Mouse (Mus musculus) testis, adult 2 months (tissue): Measurements from ENCODE around the gene Hsd11b2. TPM values are rescaled to one million over a fixed set of nuclear protein-coding genes. Genes with fewer than 3 reads are reported as not detected.

Experiments used
- H3K27ac ChIP-seq: fragments of 200-500 bp; 2 replicates; pipeline ENCODE4 v1.5.1; 2012; ENCODE audit warnings: low read depth, low read length; ENCODE audit not compliant: control insufficient read depth, insufficient read depth
- H3K27me3 ChIP-seq: fragments of 200-500 bp; 2 replicates; pipeline ENCODE4 v1.6.1; 2012; ENCODE audit warnings: mild to moderate bottlenecking, low read length, moderate library complexity; ENCODE audit not compliant: control insufficient read depth, insufficient read depth
- H3K36me3 ChIP-seq: fragments of 200-500 bp; 2 replicates; pipeline ENCODE4 v1.6.1; 2012; ENCODE audit warnings: mild to moderate bottlenecking, low read length; ENCODE audit not compliant: control insufficient read depth, insufficient read depth
- H3K4me1 ChIP-seq: fragments of 200-500 bp; 2 replicates; pipeline ENCODE4 v1.6.1; 2012; ENCODE audit warnings: low read length; ENCODE audit not compliant: control insufficient read depth, insufficient read depth
- H3K4me3 ChIP-seq: fragments of 200-500 bp; 2 replicates; pipeline ENCODE4 v1.5.1; 2012; ENCODE audit warnings: low read depth, mild to moderate bottlenecking, low read length, moderate library complexity, mixed read lengths; ENCODE audit not compliant: control insufficient read depth
- CTCF ChIP-seq: fragments of 200-500 bp; IDR thresholded peaks from 2 replicates; pipeline ENCODE4 v1.5.1; 2012; ENCODE audit warnings: low read depth, mild to moderate bottlenecking, inconsistent platforms, low read length, moderate library complexity; ENCODE audit not compliant: control insufficient read depth, insufficient read depth, insufficient replicate concordance
- POLR2A ChIP-seq: fragments of 200-500 bp; IDR thresholded peaks from 2 replicates; pipeline ENCODE4 v1.6.1; 2012; ENCODE audit warnings: low read depth, mild to moderate bottlenecking, inconsistent platforms, low read length, moderate library complexity; ENCODE audit not compliant: control insufficient read depth
- polyA plus RNA-seq: library from polyadenylated mRNA; depleted of rRNA; stranded (reverse); fragments of >200 nt; gene quantifications from 2 replicates; pipeline ENCODE4 v1.2.3, GENCODE M21; 2012

Gene Hsd11b2
- polyA plus RNA-seq, 1 experiment = 0.41 TPM

DNA sequence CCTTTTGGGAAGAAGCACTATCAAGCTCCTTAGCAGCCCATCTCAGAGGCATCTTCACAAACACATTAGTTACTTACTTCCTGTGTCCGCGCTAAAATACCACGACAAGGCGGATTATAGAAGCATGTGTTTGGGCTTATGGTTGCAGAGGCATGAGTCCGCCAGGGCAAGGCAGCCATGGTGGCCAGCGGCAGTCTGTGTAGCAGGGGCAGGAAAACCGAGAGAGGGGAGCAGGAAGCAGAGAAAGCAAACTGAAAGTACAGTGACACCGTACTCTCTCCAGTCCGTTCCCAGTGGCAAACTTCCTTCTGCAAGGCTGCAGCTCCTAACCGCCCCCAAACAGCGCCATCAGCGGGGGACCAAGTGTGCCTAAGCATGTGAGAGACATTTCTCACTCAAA is 18.8 kb upstream of the Hsd11b2 start:
- Histone ChIP-seq H3K4me3 (no peak overlapping the region), H3K27me3 (no peaks in the 10 kb centered on the region)
- TF ChIP-seq CTCF = no peak

DNA sequence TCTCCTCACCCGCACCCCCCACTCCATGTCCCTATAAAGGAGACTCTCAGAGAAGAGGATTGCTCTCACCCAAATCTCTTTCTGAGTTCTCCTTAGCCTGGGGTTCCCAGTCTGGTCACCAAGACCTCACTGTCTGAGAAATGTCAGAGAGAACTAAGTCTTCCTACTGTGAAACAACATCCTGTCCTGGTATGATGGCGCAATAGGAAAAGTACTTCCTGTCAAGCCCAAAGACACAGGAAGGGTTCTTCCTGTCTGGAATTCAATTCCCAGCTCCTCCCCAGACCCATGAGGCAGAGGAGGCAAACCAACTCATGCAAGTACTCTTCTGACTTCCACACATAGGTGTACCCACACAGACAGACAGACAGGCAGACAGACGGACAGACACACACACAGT is 13.9 kb upstream of the Hsd11b2 start:
- TF ChIP-seq CTCF = no peak
- TF ChIP-seq POLR2A = no peak
- no peak overlapping the region for H3K4me3 ChIP-seq
- no peaks in the 10 kb centered on the region for H3K27me3 ChIP-seq
- no peak overlapping the region for H3K27ac ChIP-seq
- H3K36me3 ChIP-seq = no peaks in the 10 kb centered on the region
- peaks cover 1% of the 10 kb centered on the region; the same call in 1 of the 2 replicates for H3K4me1 ChIP-seq

More for the DNA sequence above, 18.8 kb upstream of the Hsd11b2 start:
- Histone ChIP-seq H3K36me3 (no peaks in the 10 kb centered on the region), H3K4me1 (peaks cover 5% of the 10 kb centered on the region), H3K27ac (no peak overlapping the region)

DNA sequence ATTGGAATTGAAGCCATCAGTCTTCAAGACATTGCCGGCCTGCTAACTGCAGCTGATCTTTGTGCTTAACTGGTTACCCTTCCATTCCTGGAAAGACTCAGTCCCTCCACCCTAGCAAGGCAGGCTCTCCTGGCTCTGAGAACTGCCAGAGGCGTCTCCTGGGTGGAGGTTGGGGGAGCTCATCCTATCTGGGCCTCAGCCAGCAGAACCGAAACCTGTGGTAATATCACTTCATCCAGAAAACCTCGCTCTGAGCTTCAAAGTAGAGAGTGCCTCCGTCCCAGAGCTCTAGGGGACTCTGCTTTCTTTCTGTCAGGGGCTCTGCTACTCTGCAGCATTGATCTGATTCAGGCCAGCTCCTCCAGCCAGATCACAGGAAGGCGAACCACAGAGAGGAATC is 11.6 kb upstream of the Hsd11b2 start:
- H3K27me3 ChIP-seq = no peaks in the 10 kb centered on the region
- peaks cover 2% of the 10 kb centered on the region; the same call in 1 of the 2 replicates for H3K4me1 ChIP-seq
- H3K36me3 ChIP-seq = no peaks in the 10 kb centered on the region
- TF ChIP-seq POLR2A = no peak
- TF ChIP-seq CTCF = no peak
- H3K27ac ChIP-seq = no peak overlapping the region
- no peak overlapping the region for H3K4me3 ChIP-seq

DNA sequence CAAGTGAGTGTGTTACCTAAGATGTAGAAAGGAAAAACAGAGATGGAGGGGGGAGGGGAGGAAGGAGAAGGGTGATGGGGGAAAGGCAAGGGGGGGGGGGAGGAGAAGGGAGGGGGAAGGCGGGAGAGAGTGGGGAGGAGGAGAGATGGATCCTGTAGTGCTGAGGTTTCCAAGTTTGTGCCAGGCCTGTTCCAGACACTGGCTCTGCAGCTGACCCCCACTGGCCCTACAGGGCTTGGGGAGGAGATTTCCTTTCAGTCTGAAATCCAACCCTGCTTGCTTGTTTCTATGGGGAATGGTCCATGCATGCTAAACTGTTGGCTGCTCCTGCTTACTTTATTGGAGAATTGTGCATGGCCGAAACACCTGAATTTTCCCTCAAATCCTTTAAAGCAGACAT is 9.8 kb upstream of the Hsd11b2 start:
- no peak for TF ChIP-seq CTCF
- H3K27ac ChIP-seq = peak overlapping the region; percentile 59

DNA sequence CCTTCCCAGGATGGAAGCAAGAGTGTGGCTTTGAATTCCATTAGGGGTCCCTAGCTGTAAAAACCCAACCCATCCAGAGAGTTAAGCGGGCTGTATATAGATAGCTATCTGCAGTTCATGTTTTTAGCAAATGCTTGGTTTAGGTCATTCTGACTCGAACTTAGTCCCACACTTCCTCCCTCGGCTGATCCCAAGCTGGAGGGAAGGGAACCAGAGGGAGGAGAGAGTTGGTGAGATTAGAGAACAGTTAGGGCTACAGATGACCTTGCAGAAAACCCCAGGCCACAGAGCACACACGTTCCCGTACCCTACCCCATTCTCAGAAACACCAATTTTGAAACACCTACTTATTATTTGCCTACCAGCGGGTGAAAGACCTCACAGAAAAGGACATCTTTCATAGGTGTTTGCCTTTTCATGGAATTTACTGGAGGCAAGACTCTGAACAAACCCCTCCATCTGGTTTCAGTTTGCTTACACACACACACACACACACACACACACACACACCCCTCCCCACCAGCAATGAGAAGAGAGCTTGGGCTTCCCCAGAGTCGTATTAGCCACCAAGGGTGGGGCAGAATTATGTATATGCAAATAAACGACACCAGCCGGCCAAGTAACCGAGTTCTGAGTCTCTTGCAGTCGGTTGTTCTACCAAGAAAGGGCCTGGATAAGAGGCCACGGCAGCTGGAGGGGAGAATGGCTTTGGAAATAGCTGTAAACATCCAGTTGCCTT is 8.4 kb upstream of the Hsd11b2 start:
- Histone ChIP-seq H3K27ac (peak overlapping the region; percentile 43; the same call in 1 of the 2 replicates), H3K4me1 (peaks cover 2% of the 10 kb centered on the region; the same call in 1 of the 2 replicates), H3K4me3 (no peak overlapping the region), H3K36me3 (no peaks in the 10 kb centered on the region), H3K27me3 (no peaks in the 10 kb centered on the region)
- TF ChIP-seq CTCF (no peak), POLR2A (no peak)

More for the DNA sequence above, 9.8 kb upstream of the Hsd11b2 start:
- Histone ChIP-seq H3K4me3 (no peak overlapping the region), H3K27me3 (no peaks in the 10 kb centered on the region), H3K36me3 (no peaks in the 10 kb centered on the region), H3K4me1 (peaks cover 2% of the 10 kb centered on the region; the same call in 1 of the 2 replicates)

DNA sequence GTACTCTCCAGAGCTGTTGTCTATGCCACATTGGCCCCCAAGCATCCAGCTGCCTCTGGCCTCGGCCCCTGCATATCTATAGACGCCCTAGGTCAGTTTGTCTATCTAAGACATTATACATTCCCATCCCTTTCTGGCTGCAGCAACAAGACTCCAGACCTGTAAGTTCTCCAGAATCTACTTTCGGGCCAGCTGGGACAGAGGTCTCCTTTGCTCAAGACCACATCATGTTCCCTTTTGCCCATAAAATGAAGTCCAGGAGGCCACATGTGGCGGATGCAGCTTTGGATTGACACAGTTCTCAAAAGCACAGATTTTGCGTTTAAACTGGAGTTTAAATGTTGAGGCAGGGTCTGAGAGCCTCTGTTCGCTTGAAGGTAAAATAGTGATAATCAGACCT is 4.4 kb upstream of the Hsd11b2 start:
- H3K27ac ChIP-seq = peak overlapping the region; percentile 23
- H3K4me1 ChIP-seq = peaks cover 12% of the 10 kb centered on the region
- no peaks in the 10 kb centered on the region; the same call in 1 of the 2 replicates for H3K27me3 ChIP-seq
- no peak for TF ChIP-seq POLR2A
- TF ChIP-seq CTCF = no peak
- no peak overlapping the region for H3K4me3 ChIP-seq
- H3K36me3 ChIP-seq = no peaks in the 10 kb centered on the region

DNA sequence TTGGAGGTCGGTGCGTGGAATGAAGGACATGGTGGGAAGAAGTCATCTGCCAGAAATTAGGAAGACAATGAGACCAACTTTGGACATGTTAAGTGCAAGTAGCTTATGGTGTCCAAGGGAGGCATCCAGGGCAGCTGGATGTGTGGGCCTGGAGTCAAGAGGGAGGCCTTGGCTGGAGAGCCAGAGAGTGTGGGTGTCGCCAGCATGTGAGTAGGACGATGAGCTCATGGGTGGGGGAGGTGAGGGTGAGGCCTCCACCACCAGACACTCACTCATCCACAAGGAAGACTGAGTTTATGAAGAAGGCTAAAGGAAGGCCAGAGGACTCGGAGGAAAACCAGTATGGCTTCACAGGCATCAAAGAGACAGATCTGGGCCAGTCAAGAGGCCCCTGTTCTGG is 3.9 kb upstream of the Hsd11b2 start:
- TF ChIP-seq POLR2A (no peak), CTCF (no peak)
- Histone ChIP-seq H3K4me3 (no peak overlapping the region), H3K4me1 (peaks cover 10% of the 10 kb centered on the region), H3K27me3 (no peaks in the 10 kb centered on the region; the same call in 1 of the 2 replicates), H3K36me3 (no peaks in the 10 kb centered on the region), H3K27ac (no peak overlapping the region)
